Mouse (Mus musculus) testis, adult 2 months (tissue): ENCODE measurements around the gene Hoxb9.

ENCODE experiments used
- CTCF ChIP-seq: fragments of 200-500 bp; IDR thresholded peaks from 2 replicates; pipeline ENCODE4 v1.5.1; 2012; ENCODE audit warnings: low read depth, mild to moderate bottlenecking, inconsistent platforms, low read length, moderate library complexity; ENCODE audit not compliant: control insufficient read depth, insufficient read depth, insufficient replicate concordance
- POLR2A ChIP-seq: fragments of 200-500 bp; IDR thresholded peaks from 2 replicates; pipeline ENCODE4 v1.6.1; 2012; ENCODE audit warnings: low read depth, mild to moderate bottlenecking, inconsistent platforms, low read length, moderate library complexity; ENCODE audit not compliant: control insufficient read depth

GRCm38 (mm10) chr11:96325747-96326212 is 54.5 kb downstream of the Hoxb9 start:
- TF ChIP-seq POLR2A = no peak
- no peak for TF ChIP-seq CTCF
